Mouse (Mus musculus): Measurements from ENCODE around the gene Dstyk.
A peak's percentile ranks its signal among the peaks of the same experiment; 100 is the strongest.

GRCm38 (mm10) chr1:132367692-132368506, 49.5 kb upstream of the Dstyk start:
- TF ChIP-seq EP300 (optimal IDR thresholded peaks at IDR 0.05) (no peak), CTCF (IDR thresholded peaks at IDR 0.05; ENCODE audit: low read depth) (peak; percentile 99)

All from stomach, postnatal 0 days (tissue).